Mouse (Mus musculus): ENCODE measurements around the gene Ctsk. TPM values are rescaled to one million over a fixed set of nuclear protein-coding genes. Genes with fewer than 3 reads are reported as not detected.

Gene Ctsk
- polyA plus RNA-seq (2015; fragmentation: Illumina TruSeq; extraction: RNeasy Lipid Tissue Mini Kit (QIAGEN cat#74804); ENCODE audit: low read depth, low replicate concordance) = 6.2 TPM

GRCm38 (mm10) chr3:95499024-95499423 is at the start of gene Ctsk:
TSS of gene Ctsk (plus strand) at chr3:95499256.

GRCm38 (mm10) chr3:95526622-95527211 is 27.7 kb downstream of the Ctsk start, which contains the start of gene Ctss:
TSS of gene Ctss (plus strand) at chr3:95526786.

Other genes with a start within 250 kb of the Ctsk start
- not detected for gene Bnipl, start 248.1 kb upstream of the Ctsk start, polyA plus RNA-seq (2015; fragmentation: Illumina TruSeq; extraction: RNeasy Lipid Tissue Mini Kit (QIAGEN cat#74804); ENCODE audit: low read depth, low replicate concordance)
- 26.8 TPM for gene Mindy1, start 217.9 kb upstream of the Ctsk start, polyA plus RNA-seq (2015; fragmentation: Illumina TruSeq; extraction: RNeasy Lipid Tissue Mini Kit (QIAGEN cat#74804); ENCODE audit: low read depth, low replicate concordance)
- gene Prune1, start 217.2 kb upstream of the Ctsk start, polyA plus RNA-seq (2015; fragmentation: Illumina TruSeq; extraction: RNeasy Lipid Tissue Mini Kit (QIAGEN cat#74804); ENCODE audit: low read depth, low replicate concordance) = 23.6 TPM
- 0.73 TPM for gene Anxa9, start 192.1 kb upstream of the Ctsk start, polyA plus RNA-seq (2015; fragmentation: Illumina TruSeq; extraction: RNeasy Lipid Tissue Mini Kit (QIAGEN cat#74804); ENCODE audit: low read depth, low replicate concordance)
- 101 TPM for gene Cers2, start 184.5 kb upstream of the Ctsk start, polyA plus RNA-seq (2015; fragmentation: Illumina TruSeq; extraction: RNeasy Lipid Tissue Mini Kit (QIAGEN cat#74804); ENCODE audit: low read depth, low replicate concordance)
- gene Setdb1, start 142.1 kb upstream of the Ctsk start, polyA plus RNA-seq (2015; fragmentation: Illumina TruSeq; extraction: RNeasy Lipid Tissue Mini Kit (QIAGEN cat#74804); ENCODE audit: low read depth, low replicate concordance) = 22.1 TPM
- not detected for gene 4930558C23Rik, start 96.4 kb upstream of the Ctsk start, polyA plus RNA-seq (2015; fragmentation: Illumina TruSeq; extraction: RNeasy Lipid Tissue Mini Kit (QIAGEN cat#74804); ENCODE audit: low read depth, low replicate concordance)
- 29.8 TPM for gene Arnt, start 64.9 kb upstream of the Ctsk start, polyA plus RNA-seq (2015; fragmentation: Illumina TruSeq; extraction: RNeasy Lipid Tissue Mini Kit (QIAGEN cat#74804); ENCODE audit: low read depth, low replicate concordance)
- 136 TPM for gene Ctss, start 27.5 kb downstream of the Ctsk start, polyA plus RNA-seq (2015; fragmentation: Illumina TruSeq; extraction: RNeasy Lipid Tissue Mini Kit (QIAGEN cat#74804); ENCODE audit: low read depth, low replicate concordance)
- gene Hormad1, start 60.4 kb downstream of the Ctsk start, polyA plus RNA-seq (2015; fragmentation: Illumina TruSeq; extraction: RNeasy Lipid Tissue Mini Kit (QIAGEN cat#74804); ENCODE audit: low read depth, low replicate concordance) = not detected
- gene Golph3l, start 89.7 kb downstream of the Ctsk start, polyA plus RNA-seq (2015; fragmentation: Illumina TruSeq; extraction: RNeasy Lipid Tissue Mini Kit (QIAGEN cat#74804); ENCODE audit: low read depth, low replicate concordance) = 20.4 TPM
- 489 TPM for gene Ensa, start 125.7 kb downstream of the Ctsk start, polyA plus RNA-seq (2015; fragmentation: Illumina TruSeq; extraction: RNeasy Lipid Tissue Mini Kit (QIAGEN cat#74804); ENCODE audit: low read depth, low replicate concordance)
- 55.3 TPM for gene Mcl1, start 159.5 kb downstream of the Ctsk start, polyA plus RNA-seq (2015; fragmentation: Illumina TruSeq; extraction: RNeasy Lipid Tissue Mini Kit (QIAGEN cat#74804); ENCODE audit: low read depth, low replicate concordance)
- 5.2 TPM for gene Adamtsl4, start 188.7 kb downstream of the Ctsk start, polyA plus RNA-seq (2015; fragmentation: Illumina TruSeq; extraction: RNeasy Lipid Tissue Mini Kit (QIAGEN cat#74804); ENCODE audit: low read depth, low replicate concordance)
- 7.9 TPM for gene Ecm1, start 240.3 kb downstream of the Ctsk start, polyA plus RNA-seq (2015; fragmentation: Illumina TruSeq; extraction: RNeasy Lipid Tissue Mini Kit (QIAGEN cat#74804); ENCODE audit: low read depth, low replicate concordance)